Mouse (Mus musculus) brain, embryonic 14.5 days (tissue): ENCODE results near the gene Dram1. TPM values are rescaled to one million over a fixed set of nuclear protein-coding genes. Genes with fewer than 3 reads are reported as not detected.

Experiments
- DNase-seq: peaks from one replicate; pipeline ENCODE4 v3.0.0-alpha.2; 2011; ENCODE audit warnings: low read depth
- CTCF ChIP-seq: fragments of 200-500 bp; IDR thresholded peaks from 2 replicates; pipeline ENCODE4 v1.5.1; 2012; ENCODE audit warnings: inconsistent platforms, mild to moderate bottlenecking, moderate library complexity, borderline replicate concordance; ENCODE audit not compliant: insufficient read depth, insufficient read length; ENCODE audit errors: extremely low read depth
- POLR2A ChIP-seq: fragments of 200-500 bp; IDR thresholded peaks from 2 replicates; pipeline ENCODE4 v1.6.1; 2012; ENCODE audit warnings: mild to moderate bottlenecking, inconsistent platforms, borderline replicate concordance; ENCODE audit not compliant: poor library complexity, insufficient read depth, insufficient read length, severe bottlenecking; ENCODE audit errors: extremely low read depth
- polyA plus RNA-seq: library from polyadenylated mRNA; depleted of rRNA; stranded (reverse); fragments of >200 nt; gene quantifications from 2 replicates; pipeline ENCODE4 v1.2.3, GENCODE M21; 2012

Dram1 gene
- polyA plus RNA-seq, 1 experiment, result 0.57 TPM

DNA sequence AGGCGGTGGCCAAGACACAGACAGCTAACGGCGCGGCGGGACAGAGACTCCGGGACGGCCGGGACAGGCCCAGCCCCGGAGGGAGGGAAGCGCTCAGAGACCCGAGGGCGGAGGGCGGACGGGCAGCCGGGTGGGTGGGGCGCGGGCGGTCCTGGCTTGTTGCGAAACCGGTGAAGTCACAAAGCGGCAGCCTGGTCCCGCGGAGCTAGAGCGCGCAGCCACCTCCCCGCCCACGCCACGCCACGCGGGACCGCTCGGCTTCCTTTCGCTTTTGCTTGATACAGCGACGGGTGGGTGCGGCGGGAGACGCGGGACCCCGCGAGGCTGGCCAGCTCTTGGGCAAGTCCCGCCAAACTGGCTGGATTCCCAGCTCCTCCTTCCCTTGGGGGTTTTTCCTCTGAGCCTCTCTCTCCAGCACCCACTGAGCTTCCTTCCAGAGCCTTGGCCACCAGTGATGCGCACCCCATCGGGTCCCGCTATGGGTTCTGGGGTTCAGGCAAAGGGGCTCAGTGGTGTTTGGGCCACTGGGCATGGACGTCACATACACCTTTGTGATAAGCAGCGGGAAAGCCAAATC is 21.8 kb downstream of the Dram1 start:
- peak; percentile 56 for DNase-seq
- no peak for TF ChIP-seq CTCF
- TF ChIP-seq POLR2A, result no peak

DNA sequence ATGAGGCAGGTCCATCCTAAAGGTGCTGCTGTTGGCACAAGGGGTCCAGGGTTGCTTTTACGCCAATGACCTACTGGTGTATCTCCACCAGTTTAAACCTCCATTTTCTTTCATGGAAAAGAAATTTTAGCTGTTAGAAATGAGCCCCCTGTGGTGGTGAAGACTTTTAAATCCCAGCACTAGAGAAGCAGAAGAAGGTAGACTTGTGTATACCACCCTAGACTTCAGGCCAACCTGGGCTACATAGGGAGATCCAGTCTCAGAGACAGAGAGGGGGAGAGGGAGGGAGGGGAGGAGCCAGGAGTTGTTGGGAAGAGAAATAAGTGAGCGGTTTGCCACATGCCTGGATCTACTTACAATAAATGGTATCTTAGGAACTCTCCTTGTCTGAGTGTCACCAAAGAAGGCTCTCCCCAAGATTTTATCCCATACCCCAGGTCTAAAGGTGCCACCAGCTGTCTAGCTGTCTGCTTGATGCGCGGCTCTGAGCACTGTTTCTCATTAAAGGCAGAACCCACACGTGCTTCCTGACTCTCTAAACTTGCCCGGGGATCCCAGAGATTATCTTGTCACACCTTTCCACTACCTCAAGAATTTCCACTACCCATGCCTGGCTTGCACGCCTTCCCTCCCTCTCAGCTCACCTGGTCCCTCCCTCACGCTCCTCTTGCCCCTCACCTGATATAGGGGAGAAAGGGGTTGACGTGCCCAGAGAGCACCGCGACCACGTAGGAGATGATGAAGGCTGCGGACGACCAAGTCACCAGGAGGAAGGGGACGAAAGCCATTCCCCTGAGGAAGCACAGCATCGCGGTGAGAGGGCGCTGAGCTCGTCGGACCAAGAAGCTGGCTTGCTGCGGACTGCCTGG is 22.5 kb downstream of the Dram1 start:
- DNase-seq, result no peak

DNA sequence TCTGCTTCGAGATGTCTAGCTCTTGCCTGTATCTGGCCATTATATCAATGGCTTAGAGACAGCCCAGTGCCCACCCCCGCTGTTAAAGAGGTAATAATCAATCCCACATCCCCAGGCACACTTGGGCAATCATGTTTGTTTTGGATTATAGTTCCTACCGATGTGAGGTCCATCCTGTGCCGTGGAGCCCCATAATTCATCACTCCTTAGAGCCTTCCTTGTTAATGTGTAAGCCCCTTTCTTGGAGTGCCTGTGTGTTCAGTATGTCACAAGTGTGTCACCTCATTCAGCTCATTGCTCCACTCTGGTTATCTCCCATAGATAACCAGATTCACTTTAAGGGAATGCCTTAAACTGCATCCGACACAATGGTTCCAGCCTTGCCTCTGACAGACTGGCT is 24.3 kb downstream of the Dram1 start:
- TF ChIP-seq POLR2A (no peak), CTCF (no peak)
- no peak for DNase-seq

More for the DNA sequence above, 22.5 kb downstream of the Dram1 start:
- TF ChIP-seq POLR2A, result no peak
- TF ChIP-seq CTCF, result no peak

DNA sequence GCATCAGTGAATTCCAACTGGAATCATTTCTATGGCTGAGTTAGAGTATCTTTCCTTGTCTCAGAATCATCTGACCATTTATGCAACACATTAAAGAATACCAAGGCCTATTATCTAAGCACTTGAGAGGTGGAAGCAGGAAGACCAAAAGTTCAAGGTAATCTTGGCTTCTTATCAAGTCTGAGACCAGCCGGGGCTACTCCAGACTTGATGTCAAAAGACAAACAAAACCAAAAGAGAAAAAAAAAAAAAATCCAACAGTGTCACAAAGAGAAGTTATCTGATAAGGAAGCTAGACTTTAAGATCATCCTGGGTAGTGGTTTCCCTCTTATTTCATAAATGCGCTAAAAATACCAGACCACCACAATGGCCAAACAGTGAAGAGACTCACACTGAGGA is 26.3 kb downstream of the Dram1 start:
- no peak for TF ChIP-seq POLR2A
- TF ChIP-seq CTCF, result no peak
- DNase-seq, result no peak

DNA sequence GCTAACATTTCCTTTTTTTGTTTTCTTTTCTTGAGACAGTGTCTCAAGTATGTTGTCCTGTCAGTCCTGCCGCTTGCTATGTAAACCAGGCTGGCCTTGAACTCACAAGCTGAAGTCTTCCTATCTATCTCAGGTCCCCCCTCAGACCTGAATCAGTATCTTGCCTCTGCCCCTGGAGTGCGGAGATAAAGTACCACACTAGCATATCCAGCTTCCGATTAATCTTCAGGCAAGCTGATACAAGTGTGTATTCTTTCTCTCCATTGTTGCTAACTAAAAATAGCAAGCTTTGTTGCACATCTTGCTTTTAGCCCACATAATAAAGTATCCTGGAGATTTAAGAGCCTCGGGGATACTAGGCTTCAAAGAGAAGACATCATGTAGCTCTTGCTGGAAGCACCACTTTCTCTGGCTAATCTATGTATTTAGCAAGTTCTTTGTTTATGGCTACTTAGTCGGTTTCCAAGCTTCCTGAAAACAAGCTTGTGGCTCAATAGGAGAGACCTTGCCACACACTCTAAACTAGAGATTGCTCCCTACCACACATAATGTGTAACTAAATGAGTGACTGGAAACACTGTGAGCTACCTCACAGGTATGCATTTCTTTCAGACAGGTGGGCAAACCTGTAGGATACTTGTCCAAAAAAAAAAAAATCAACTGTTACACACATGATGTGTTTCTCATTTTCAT is 27.3 kb downstream of the Dram1 start:
- no peak for TF ChIP-seq POLR2A
- TF ChIP-seq CTCF, result no peak
- DNase-seq, result no peak

DNA sequence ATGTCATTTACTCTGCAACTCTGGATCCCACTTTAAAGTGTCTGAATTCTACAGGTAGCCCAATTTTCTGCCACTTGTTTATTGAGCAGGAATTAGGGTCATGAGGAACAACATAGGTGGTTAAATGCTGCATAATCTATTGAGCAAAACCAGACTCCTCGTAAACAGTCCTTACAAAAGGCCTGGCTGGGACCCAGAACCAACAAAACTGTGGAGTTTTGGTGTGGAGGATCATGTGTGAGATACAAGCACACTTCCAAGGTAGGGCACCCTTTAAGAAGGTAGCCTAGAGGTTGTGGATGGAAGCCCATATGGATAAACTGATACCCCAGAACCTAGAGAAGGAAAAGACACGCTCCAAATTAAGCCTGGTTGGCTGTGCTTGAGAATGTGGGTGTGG is 28.2 kb downstream of the Dram1 start:
- no peak for DNase-seq

DNA sequence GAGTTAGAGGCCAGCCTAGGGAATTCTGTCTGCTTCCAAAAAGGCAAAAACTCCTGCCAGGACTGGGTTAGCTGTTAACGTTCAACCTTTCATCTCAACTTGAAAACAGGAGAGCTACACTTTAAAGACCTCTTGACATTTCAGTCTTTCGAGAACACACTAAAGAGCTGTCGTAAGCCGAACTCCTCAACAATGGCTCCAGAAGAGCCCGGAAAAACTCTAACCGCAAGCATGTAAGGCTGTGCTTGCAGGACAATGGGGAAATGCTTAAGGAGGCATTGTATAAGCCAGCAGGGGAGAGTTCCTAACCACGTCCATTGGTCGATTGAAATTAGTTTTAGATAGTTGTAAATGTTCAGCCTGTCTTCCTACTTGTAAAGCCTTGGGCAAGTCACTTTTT is 29.1 kb downstream of the Dram1 start:
- peak; percentile 37 for DNase-seq
- no peak for TF ChIP-seq CTCF
- TF ChIP-seq POLR2A, result no peak

More for the DNA sequence above, 28.2 kb downstream of the Dram1 start:
- no peak for TF ChIP-seq CTCF
- TF ChIP-seq POLR2A, result no peak

DNA sequence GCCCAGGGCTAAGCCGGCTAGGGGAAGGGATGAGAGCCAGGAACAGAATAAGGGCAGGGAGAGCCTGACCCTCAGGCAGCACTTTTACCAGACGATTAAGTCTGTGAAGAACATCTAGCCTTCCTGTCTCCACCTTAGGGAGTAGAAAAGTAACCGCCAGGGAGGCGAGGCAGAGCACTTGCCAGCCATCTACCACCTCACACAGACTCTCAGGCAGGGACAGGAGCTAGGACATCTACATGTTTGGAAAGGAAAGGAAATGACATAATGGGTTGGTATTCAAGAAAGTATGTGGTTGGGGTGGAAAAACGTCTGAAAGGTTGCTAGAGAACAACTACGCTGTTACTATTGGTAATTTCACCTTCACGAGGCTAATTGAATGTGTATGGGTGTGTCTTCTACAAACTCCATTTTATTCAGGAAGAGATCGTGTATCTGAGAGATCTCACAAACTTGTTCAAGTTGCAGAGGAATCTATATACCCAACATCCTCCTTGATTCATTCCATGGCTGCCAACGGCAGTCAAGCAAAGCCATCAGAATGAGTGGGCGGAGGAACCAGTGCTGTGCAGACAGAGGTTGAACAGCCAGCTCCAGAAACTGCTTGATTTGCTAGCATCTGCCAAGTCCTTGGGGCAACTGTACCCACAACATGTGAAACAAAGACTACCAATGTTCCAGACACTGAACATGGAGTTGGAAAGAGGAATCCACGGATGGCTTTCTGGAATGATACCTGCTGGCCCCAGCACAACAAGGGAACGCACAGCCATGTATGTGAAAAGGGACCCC is 32.2 kb downstream of the Dram1 start:
- DNase-seq, result no peak
- TF ChIP-seq CTCF, result no peak
- no peak for TF ChIP-seq POLR2A

DNA sequence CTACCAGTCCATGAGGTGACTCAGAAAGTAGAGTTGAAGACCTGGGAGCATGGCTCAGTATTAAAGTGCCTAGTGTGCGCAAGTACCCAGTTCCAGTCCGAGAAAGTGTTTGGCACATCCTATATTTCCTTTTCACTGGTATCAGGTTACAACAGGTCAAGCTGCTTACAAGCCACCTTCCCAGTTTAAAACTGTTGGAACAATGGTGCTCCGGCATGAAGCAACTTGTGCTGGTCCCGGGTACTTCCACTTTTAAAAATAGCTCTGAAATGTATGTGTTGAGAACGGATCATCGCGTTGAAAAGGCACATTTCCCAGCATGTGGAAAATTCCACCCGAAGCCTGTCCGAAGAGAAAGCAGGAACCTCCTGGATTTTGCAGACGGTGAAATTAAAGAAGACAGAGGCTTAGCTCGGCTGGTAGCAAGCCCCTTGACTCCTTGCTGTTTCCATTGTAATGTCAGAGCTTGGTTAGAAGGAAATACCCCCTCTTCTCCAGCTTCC is 32.9 kb downstream of the Dram1 start:
- no peak for TF ChIP-seq CTCF
- TF ChIP-seq POLR2A, result no peak

DNA sequence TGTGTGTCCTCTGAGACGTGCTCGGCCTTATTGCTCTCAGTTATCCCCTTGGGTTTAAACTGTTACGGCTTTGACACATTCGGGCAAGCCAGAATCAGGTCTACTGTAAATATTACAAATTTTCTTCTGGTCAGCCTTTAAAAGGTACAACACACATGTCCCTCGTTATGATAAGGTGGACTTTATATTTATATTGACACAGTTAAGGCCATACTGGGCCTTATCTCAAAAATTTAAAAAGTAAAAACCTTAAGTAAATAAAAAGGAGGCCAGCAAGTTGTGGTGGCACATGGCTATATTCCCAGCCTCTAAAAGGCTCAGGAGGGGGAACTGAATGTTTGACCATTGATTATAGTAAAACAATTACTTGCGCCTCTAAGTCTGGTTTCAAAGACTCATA is 37.5 kb downstream of the Dram1 start:
- no peak for TF ChIP-seq CTCF
- TF ChIP-seq POLR2A, result no peak
- no peak for DNase-seq

More for the DNA sequence above, 32.9 kb downstream of the Dram1 start:
- no peak for DNase-seq

DNA sequence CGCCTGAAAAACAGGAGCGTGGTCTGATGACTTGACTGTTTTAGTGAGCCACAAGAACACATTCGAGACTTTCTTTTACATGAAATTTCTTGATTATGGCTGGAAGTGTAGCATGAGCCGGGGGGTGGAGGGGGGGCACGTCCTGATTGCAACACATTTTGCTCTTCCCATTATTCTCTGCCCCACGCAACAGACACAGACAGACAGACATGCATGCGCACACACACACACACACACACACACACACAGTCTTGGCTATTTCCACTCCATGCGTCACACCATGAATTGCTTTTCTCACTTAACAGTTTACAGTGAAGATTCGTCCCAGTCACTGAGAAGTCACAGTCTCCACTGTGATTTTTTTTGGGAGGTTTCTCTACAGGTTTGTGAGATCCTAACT is 38.2 kb downstream of the Dram1 start:
- TF ChIP-seq CTCF (no peak), POLR2A (no peak)
- no peak for DNase-seq

DNA sequence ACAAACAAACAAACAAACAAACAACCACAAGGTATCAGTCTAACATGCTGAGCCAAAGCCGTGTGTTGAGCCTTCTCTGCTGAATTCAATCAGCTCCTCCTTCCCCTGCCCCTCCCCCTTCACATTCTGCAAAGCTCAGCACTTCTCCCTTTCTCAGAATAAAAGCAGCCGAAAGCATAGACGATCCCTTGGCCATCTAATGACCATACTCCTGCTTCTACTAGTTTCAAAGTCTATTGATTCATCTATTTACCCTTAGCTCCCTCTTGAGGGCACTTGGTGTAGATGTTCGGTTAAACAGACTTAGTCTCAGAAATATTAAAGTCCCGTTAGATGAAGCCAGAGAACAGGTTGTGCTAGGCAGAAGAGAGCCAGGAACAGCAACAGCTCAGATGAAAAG is 48.2 kb downstream of the Dram1 start:
- peak; percentile 66 for DNase-seq
- TF ChIP-seq CTCF (peak; percentile 23; the same call in 1 of the 2 replicates), POLR2A (no peak)
